Mouse (Mus musculus): Measurements from ENCODE around the gene Dohh. TPM values are rescaled to one million over a fixed set of nuclear protein-coding genes. Genes with fewer than 3 reads are reported as not detected.
A peak's percentile ranks its signal among the peaks of the same experiment; 100 is the strongest.

Gene Dohh
- polyA plus RNA-seq, 1 experiment = 23.0 TPM

DNA sequence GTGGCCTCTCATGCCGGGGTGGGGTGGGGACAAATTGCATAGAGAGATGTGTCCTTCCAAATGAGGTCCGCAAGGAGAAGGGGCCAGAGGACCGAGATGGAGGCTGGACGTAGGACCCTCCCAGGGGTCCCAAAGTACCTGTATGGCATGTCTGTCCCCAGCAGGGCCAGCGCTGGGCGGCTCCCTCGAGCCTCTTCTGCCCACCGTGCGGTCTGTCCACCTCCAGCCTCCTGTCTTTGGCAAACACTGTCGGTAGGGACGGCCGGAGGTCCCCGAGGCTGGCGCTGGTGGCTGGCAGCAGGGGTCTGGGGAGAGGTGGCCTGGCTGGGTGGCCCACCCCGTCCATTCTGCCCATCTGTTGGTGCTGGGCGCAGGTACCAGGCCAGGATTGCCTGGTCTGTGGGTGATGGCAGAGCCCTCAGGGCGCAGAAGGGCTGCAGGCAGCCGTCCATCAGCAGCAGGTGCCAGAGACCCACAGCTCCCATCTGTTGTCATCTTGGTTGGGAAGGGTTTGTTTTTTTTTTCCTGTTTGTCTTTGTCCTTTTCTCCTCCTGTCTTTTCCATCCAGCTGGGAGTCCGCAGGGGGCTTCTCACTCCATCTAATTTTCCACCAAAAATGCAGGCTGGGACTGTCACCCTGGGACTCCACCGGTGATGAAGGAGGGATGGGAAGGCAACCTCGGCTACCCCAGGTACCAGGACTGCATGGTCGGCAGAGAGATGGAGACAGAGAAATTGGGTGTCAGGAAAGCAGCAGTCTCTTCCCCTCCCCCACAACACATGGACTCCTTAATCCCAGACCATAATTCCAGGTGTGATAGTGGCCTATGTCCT, 16.4 kb downstream of the Dohh start:
- no peak overlapping the region for H3K27ac ChIP-seq (ENCODE audit: control insufficient read depth, insufficient read depth, low read depth, low read length, poor library complexity)

DNA sequence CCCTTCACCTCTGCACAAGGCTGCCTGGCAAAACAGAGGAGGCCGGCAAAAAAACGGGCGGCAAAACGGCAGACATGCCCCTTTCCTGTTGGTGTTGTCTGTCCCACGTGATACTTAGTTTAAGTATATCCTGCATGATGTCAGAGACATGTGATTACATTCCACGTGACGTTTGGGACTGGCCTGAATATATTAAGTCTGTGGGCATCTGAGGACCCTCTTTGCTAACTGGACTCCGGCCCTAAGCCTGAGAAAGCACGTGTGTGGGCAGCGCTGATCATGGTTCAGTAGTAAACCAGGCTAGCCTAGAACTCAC, 16.9 kb downstream of the Dohh start:
- Histone ChIP-seq H3K4me1 (ENCODE audit: control insufficient read depth, insufficient read depth, low read length) (peaks cover 4% of the 10 kb centered on the region; the same call in 1 of the 2 replicates), H3K27ac (ENCODE audit: control insufficient read depth, insufficient read depth, low read depth, low read length, poor library complexity) (no peak overlapping the region), H3K4me3 (replicated peaks; ENCODE audit: control insufficient read depth, low read depth, low read length) (no peak overlapping the region)
- 84% methylated on average over 10 of the region's 10 CpGs for WGBS
- TF ChIP-seq CTCF (IDR thresholded peaks at IDR 0.05; ENCODE audit: control insufficient read depth, insufficient read depth, low read length) = no peak
- TF ChIP-seq POLR2A (IDR thresholded peaks at IDR 0.05; ENCODE audit: borderline replicate concordance, control insufficient read depth, low read depth, low read length) = no peak

More for the DNA sequence above, 16.4 kb downstream of the Dohh start:
- TF ChIP-seq CTCF (IDR thresholded peaks at IDR 0.05; ENCODE audit: control insufficient read depth, insufficient read depth, low read length) (no peak), POLR2A (IDR thresholded peaks at IDR 0.05; ENCODE audit: borderline replicate concordance, control insufficient read depth, low read depth, low read length) (no peak)
- peaks cover 3% of the 10 kb centered on the region; the same call in 1 of the 2 replicates for H3K4me1 ChIP-seq (ENCODE audit: control insufficient read depth, insufficient read depth, low read length)
- no peak overlapping the region for H3K4me3 ChIP-seq (replicated peaks; ENCODE audit: control insufficient read depth, low read depth, low read length)
- WGBS = 89% methylated on average over 22 of the region's 22 CpGs

DNA sequence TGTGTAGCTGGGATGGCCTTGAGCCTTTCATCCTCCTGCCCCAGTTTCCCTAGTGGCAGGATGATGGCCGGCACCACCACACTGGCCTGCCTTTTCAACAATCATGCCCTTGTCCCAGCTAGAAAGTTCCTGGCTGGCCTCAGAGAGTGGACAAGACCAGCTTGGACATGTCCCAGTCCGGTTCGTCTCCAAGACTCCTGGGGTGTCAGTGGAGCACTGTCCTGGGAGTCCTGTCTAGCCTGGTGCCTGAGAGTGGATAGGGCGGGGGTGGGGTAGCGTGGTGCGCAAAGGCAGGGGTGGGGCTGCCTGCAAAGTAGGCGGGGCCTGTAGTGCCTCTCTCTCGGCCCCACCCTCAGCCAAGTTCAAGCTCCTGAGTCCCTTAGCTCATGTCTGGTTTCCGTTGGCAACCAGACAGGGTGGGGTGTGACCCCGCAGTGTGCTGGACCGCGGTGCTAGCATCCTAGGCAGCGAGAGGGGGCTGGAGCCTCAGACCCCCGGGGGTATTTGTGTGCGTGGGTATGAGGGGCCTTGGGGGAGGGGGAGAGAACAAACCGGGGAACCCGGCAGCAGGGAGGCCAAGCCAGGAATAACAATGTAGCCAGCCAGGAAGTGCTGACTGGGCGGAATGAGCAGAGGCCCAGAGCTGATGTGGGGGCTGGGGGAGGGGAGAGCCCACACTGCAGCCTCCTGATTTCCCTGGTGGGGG, 17.4 kb downstream of the Dohh start:
- 52% methylated on average over 18 of the region's 18 CpGs for whole genome bisulfite sequencing
- TF ChIP-seq CTCF (IDR thresholded peaks at IDR 0.05; ENCODE audit: control insufficient read depth, insufficient read depth, low read length) (no peak), POLR2A (IDR thresholded peaks at IDR 0.05; ENCODE audit: borderline replicate concordance, control insufficient read depth, low read depth, low read length) (no peak)
- H3K27ac ChIP-seq (ENCODE audit: control insufficient read depth, insufficient read depth, low read depth, low read length, poor library complexity) = no peak overlapping the region
- H3K4me3 ChIP-seq (replicated peaks; ENCODE audit: control insufficient read depth, low read depth, low read length) = no peak overlapping the region
- H3K4me1 ChIP-seq (ENCODE audit: control insufficient read depth, insufficient read depth, low read length) = peaks cover 4% of the 10 kb centered on the region; the same call in 1 of the 2 replicates

DNA sequence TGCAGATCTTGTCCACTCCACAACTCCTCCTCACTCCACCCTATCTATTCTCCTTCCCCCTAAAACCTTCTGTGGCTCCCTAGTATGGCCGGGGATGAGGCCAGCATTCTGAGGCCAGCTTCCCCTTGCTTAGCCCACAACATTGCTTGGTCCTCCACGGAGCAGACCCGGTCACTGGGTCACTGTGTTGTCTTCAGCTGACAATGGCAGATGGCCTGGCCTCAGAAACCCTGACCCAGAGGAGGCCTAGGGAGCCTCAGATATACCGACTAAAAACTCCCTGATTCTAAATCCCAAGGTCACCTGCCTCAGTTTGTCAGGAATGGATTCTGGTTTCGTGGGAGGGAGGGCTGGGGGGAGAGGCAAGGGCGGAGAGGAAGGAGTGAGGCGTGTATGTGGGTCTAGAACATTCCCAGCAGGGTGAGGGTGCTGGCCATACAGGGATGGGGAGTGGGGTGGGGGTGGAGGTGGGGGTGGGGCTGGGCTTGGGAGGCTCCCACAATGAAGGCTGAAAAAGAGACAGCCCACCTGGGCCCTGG, 18.1 kb downstream of the Dohh start:
- Histone ChIP-seq H3K27ac (ENCODE audit: control insufficient read depth, insufficient read depth, low read depth, low read length, poor library complexity) (no peak overlapping the region), H3K4me1 (ENCODE audit: control insufficient read depth, insufficient read depth, low read length) (peaks cover 4% of the 10 kb centered on the region; the same call in 1 of the 2 replicates), H3K4me3 (replicated peaks; ENCODE audit: control insufficient read depth, low read depth, low read length) (no peak overlapping the region)
- TF ChIP-seq CTCF (IDR thresholded peaks at IDR 0.05; ENCODE audit: control insufficient read depth, insufficient read depth, low read length) (no peak), POLR2A (IDR thresholded peaks at IDR 0.05; ENCODE audit: borderline replicate concordance, control insufficient read depth, low read depth, low read length) (no peak)
- 77% methylated on average over 7 of the region's 7 CpGs for WGBS

DNA sequence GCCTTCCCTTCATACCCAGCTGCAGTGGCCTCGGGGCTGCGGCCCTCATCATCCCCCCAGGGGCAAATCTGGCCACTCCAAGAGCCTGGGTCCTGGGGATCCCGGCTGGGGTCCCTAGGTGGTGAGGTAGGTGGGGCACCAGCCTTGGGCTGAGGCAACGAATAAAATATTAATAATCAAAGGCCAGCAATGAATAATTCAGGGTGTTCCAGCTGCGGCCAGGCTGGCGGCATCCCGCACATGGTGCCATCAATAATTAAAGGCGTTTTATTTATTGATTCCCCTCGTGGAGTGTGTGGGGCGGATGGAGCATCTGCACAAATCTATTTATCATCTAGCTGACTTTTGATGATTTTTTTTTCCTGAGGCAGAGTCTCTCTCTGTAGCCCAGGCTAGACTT, 19.3 kb downstream of the Dohh start:
- TF ChIP-seq CTCF (IDR thresholded peaks at IDR 0.05; ENCODE audit: control insufficient read depth, insufficient read depth, low read length) = no peak
- TF ChIP-seq POLR2A (IDR thresholded peaks at IDR 0.05; ENCODE audit: borderline replicate concordance, control insufficient read depth, low read depth, low read length) = no peak
- H3K4me3 ChIP-seq (replicated peaks; ENCODE audit: control insufficient read depth, low read depth, low read length) = no peak overlapping the region
- H3K27ac ChIP-seq (ENCODE audit: control insufficient read depth, insufficient read depth, low read depth, low read length, poor library complexity) = no peak overlapping the region
- peaks cover 10% of the 10 kb centered on the region for H3K4me1 ChIP-seq (ENCODE audit: control insufficient read depth, insufficient read depth, low read length)
- WGBS = 91% methylated on average over 10 of the region's 10 CpGs

DNA sequence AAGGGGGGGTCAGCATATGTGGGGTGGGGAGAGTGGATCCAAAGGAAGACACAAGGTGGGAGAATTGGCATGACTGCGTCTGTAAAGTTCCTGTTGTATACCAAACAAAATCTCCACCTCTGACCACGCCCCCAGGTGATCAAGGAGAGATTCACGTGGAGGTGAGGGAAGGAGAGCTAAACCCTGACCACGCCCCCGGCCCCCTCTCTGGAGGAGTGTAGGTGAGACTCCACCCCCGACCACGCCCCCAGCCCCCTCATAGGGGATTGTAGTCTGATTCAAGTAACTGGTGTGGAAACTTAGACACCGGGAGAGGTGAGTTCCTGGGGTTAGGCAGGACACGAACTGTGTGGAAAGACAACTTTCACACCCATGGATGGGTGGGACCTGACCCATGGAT, 19.9 kb downstream of the Dohh start:
- 0 out of 2 replicates have a peak overlapping the region, but pooled peaks have one; percentile 72 for H3K27ac ChIP-seq (ENCODE audit: control insufficient read depth, insufficient read depth, low read depth, low read length, poor library complexity)
- 64% methylated on average over 9 of the region's 9 CpGs for WGBS
- H3K4me3 ChIP-seq (replicated peaks; ENCODE audit: control insufficient read depth, low read depth, low read length) = peak overlapping the region; percentile 46
- peaks cover 11% of the 10 kb centered on the region for H3K4me1 ChIP-seq (ENCODE audit: control insufficient read depth, insufficient read depth, low read length)
- TF ChIP-seq POLR2A (IDR thresholded peaks at IDR 0.05; ENCODE audit: borderline replicate concordance, control insufficient read depth, low read depth, low read length) = no peak
- no peak for TF ChIP-seq CTCF (IDR thresholded peaks at IDR 0.05; ENCODE audit: control insufficient read depth, insufficient read depth, low read length)

DNA sequence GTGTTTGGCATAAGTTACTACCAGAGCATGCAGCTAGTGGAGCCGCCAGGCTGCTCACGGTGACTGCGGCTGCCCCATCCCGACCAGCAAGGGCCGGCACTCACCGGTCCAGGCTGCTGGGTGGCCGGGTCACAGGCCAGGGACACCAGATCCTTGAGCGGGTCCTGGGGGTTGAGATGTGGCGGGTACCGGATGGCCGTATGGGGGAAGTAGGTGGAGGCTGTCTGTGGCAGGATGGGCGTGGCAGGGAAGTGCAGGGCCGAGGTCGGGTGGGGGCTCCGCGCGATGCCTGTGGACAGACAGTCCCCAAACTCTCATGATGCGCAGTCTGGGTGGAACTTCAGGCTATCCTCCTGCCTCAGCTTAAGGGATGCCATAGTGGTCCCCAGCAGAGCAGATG, 20.5 kb downstream of the Dohh start:
- WGBS = 32% methylated on average over 18 of the region's 18 CpGs
- no peak for TF ChIP-seq CTCF (IDR thresholded peaks at IDR 0.05; ENCODE audit: control insufficient read depth, insufficient read depth, low read length)
- TF ChIP-seq POLR2A (IDR thresholded peaks at IDR 0.05; ENCODE audit: borderline replicate concordance, control insufficient read depth, low read depth, low read length) = no peak
- peak overlapping the region; percentile 72 for H3K27ac ChIP-seq (ENCODE audit: control insufficient read depth, insufficient read depth, low read depth, low read length, poor library complexity)
- peak overlapping the region; percentile 46 for H3K4me3 ChIP-seq (replicated peaks; ENCODE audit: control insufficient read depth, low read depth, low read length)
- peaks cover 11% of the 10 kb centered on the region for H3K4me1 ChIP-seq (ENCODE audit: control insufficient read depth, insufficient read depth, low read length)

DNA sequence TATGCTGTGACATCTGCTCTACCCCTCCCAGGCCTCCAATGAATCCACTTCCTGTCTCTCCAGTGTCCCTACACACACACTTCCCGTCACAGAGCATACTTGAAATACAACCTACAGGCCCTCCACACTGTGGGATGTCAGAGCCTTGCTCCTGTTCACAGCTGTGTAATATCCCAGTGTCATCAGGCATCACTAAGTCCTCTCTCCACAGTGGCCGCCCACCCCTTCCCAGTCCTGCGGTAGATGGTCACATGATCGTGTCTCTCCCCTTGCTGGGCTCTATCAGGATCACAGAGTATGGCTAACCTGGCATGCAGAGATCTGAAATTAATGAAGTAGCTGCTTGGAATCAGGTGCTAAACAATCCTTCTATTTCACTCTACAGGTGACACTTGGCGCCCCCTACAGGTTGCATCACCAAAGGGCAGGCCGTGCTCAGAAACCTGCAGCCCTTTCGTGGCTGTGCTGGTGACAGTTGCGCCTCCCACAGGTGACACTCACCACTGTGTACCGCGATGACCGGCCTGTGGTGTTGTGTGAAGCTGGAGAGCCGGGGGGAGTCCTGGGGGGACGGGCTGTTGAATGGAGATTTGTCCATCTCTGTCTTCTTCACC, 21.5 kb downstream of the Dohh start:
- WGBS = 57% methylated on average over 13 of the region's 13 CpGs
- peak overlapping the region; percentile 26; the same call in 1 of the 2 replicates for H3K27ac ChIP-seq (ENCODE audit: control insufficient read depth, insufficient read depth, low read depth, low read length, poor library complexity)

More for the DNA sequence above, 21.5 kb downstream of the Dohh start:
- TF ChIP-seq CTCF (IDR thresholded peaks at IDR 0.05; ENCODE audit: control insufficient read depth, insufficient read depth, low read length) (peak; percentile 68), POLR2A (IDR thresholded peaks at IDR 0.05; ENCODE audit: borderline replicate concordance, control insufficient read depth, low read depth, low read length) (no peak)
- Histone ChIP-seq H3K4me3 (replicated peaks; ENCODE audit: control insufficient read depth, low read depth, low read length) (peak overlapping the region; percentile 2), H3K4me1 (ENCODE audit: control insufficient read depth, insufficient read depth, low read length) (peaks cover 17% of the 10 kb centered on the region)

All from bone marrow, adult 2 months (tissue).